Mouse (Mus musculus) adrenal gland, postnatal 4 days (tissue): Measurements from ENCODE around the gene Cdh13. TPM values are rescaled to one million over a fixed set of nuclear protein-coding genes. Genes with fewer than 3 reads are reported as not detected.
A peak's percentile ranks its signal among the peaks of the same experiment; 100 is the strongest.

ENCODE experiments used
- DNase-seq, 2 experiments: peaks; one replicate each; pipeline ENCODE4 v3.0.0; 2021 to 2022; ENCODE audit warnings: low spot score in 2 of 2, mixed read lengths in 2 of 2
- total RNA-seq, 2 experiments: library from RNA; stranded (reverse); gene quantifications; 2 replicates each; pipeline ENCODE4 v1.2.3; 2021

The Cdh13 gene
- total RNA-seq, 2 experiments from 2014 or later, result 9.0 to 11.0 TPM

- no peak for DNase-seq
These were observed 156.3 kb downstream of the Cdh13 start for GRCm38 (mm10) chr8:118439857-118440256.

DNA sequence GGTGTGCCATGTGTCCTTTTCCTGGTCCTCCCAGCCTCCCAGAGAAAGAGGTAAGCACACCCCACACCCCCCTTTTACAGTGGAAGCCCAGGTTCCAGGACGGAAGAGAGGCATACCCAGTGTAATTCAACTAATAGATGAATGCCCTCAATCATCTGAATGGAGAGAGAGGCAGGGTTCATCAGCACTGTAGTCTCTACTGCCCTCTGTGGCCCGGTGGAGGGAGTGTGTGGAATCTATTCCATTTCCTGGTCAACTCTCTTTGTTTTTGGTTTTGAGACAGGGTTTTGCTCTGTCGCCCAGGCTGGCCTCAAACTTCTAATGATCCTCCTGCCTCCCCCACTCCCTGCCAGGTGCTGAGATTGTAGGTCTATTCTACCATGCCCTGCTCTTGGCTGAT is 159.8 kb downstream of the Cdh13 start:
- DNase-seq, result no peak

DNA sequence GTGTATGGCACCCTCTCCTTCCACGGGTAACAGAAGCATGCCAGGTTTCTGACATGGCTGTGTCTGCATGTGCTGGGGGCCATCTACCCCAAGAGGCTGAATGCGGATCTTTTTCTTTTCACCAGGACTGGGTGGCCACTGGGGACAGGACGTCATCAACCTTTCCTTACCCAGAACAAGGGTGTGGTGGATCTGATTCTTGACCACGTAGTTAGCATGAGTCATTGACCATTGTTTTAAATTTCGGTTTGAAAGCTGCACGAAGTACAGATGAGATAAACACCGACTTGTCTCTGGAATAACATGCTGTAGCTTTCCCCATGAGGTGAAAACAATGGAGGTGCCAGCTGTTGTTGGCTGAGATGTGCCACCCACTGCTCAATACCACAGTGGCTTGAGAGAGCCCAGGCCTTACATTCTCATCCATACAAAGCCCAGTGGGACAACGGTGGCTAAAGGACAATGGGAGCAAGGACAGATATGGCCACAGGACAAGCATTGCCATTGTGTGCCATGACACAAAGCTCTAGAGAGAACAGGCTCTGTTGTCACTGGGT is 161.2 kb downstream of the Cdh13 start:
- no peak for DNase-seq

DNA sequence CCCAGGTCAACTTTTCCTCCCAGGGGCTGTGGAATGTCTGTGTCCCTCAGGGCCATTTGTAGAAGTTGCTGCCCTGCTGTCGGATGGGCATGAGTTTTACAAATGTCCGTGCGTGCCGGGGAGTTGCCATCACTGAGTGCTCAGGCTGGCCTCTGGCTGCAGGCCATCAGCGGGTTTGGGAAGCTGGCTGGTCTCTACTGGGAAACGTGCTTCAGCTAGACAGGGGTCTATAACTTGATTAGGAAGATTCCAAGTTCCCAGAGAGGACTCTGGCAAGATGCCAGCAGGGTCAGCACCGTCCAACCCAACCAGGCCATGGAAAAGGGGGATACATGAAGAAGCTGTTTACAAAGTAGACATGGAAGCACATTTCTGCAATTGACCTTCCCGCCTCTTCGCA is 163.0 kb downstream of the Cdh13 start:
- no peak for DNase-seq

DNA sequence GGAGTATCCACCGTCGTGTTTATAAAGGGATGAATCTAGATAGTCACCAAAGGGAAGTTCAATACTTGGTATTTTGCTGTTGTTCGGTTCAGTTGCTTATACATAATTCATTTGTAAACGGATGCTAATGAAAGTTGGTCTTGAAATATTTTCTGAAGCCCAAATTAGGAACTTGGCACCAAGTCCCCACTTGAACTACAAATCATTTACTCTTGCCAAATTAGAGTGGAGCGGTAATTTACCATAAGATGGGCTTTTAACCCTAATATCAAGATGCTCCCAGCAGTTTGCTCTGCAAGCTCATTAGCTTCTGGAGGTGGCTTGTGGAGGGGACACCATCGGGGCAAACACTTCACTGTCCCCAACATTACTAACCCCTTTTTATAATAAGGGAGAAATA is 164.5 kb downstream of the Cdh13 start:
- no peak for DNase-seq

GRCm38 (mm10) chr8:118452445-118453103 is 169.0 kb downstream of the Cdh13 start:
- no peak for DNase-seq

DNA sequence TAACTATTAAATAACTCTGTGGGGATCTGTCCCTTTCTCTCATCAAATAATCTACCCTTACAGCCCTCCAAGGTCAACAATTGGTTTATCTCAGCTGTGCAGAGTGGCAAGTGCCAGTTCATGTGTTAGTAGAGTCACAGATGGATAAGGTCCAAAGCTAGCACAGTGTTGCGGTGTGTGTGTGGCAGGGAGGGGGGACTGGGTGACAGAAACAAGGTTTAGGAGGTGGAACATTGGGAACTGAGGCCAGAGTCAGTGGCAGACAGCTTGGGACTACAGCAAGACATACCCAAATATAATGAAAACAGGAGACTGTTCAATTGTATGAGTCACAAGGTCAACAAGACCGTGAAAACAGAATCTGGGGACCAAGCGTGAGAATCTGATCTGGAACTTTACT is 171.7 kb downstream of the Cdh13 start:
- DNase-seq, result no peak

- no peak for DNase-seq
These were observed 181.9 kb downstream of the Cdh13 start for GRCm38 (mm10) chr8:118465330-118465948.

DNA sequence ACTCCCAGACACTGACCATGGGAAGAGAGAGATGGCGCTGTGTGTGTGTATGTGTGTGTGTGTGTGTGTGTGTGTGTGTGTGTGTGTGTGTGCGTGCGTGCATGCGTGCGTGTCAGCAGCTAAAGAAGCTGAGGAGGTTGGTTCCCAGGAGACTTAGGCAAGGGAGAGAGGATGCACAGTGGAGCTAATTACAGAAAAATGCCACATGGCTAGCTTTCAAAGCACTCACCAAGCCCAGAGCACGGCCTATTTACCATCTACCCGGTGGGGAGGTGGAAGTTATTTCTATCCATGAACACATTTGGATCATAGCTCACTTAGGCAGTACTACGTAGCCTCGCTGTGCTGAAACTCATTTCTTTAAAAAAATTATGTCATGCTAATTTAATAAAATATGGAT is 194.1 kb downstream of the Cdh13 start:
- no peak for DNase-seq

DNA sequence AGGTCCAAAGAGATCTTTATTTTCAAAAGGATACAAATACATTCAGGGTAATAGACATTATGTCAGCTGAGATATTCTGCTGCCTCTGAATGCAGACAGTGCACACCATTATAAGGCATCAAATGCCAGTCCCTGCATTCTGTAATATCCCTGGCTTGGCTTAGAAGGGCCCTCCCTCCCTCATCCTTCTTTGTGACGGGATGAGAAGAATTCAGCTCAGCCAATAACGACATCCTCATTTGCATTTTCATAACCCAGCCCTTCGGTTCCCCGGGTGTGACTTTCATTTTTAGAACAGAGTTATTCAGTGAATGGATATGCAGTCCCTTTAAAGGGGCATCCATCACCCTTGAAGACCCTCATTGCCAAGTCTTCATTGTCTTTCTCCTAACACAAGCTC is 205.2 kb downstream of the Cdh13 start:
- no peak for DNase-seq

DNA sequence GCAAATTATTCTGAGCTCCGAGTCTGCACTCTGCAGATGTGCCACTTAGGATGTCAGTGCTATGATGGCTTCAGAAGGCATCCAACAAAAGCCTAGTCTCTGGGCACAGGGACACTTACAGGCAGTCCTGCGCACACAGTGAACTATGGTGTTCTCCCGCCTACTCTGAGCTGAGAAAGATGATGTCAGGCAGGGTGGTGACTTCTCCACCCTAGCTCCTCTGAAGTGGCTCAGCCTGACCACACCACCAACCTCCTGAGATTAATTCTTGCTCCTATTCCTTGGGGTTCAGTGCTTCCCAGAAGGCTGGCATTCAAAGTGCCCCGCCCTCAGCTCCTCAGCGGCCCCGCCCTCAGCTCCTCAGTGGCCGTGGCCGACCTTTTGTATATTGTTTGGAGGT is 219.0 kb downstream of the Cdh13 start:
- DNase-seq, result no peak

DNA sequence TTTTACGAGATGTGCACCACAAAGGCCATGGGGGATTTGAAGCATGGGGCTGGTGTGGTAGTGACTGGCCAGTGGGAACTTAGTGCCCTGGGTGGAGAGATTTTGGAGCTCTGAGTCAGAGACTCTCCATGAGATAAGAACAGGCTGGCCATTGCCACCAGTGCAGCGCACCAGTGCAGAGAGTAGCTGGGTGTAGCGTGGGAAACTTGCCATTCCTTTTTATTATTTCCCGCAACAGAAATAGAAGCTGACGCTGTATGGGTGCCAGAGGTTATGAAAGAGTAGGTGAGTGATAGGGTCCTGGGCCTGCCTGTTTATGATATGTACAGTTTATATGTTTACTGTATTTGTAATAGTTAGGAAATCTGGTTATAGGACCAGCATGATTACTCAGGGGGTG is 225.9 kb downstream of the Cdh13 start:
- no peak for DNase-seq

- peak in 1 of 2 experiments; percentile 8 for DNase-seq
These were observed 229.7 kb downstream of the Cdh13 start for GRCm38 (mm10) chr8:118513259-118513658.

- no peak for DNase-seq
These were observed 232.1 kb downstream of the Cdh13 start for GRCm38 (mm10) chr8:118515616-118516015.

GRCm38 (mm10) chr8:118517071-118517470 is 233.5 kb downstream of the Cdh13 start:
- no peak for DNase-seq

DNA sequence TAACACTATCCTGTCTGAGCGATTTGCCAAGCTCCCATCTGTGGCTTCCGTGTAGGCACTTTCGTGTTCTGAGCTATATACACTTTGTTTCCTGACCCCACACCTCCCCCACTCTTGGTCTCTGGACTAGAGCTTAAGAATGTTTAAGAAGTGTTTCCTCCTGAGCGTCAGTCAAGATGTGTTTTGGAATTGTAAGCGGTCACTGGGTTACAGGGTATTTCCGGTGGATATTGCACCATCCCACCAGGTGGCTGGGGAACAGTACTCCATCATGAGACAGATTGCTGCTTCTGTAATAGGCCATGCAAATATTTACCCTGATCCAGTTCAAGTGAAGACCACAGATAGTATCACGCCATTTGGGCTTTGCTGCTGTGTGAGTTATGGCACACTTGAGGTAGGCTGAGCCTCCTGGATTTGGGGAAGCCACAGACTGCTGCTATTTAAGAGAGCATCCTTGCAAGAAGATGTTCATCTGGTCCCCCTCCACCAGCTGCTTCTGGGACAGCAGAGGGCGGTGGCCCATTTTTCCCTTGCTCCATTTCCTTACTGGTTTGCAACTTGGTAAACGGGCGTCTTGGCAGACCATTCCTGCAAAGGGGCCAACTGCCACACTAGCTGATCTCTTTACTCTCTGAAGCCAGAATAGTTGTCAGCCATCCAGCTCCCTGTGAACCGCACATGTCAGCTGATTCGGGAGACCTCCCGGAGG is 234.7 kb downstream of the Cdh13 start:
- DNase-seq, result no peak

- DNase-seq, result no peak
These were observed 235.2 kb downstream of the Cdh13 start for GRCm38 (mm10) chr8:118518742-118519102.

GRCm38 (mm10) chr8:118523922-118524321 is 240.4 kb downstream of the Cdh13 start:
- DNase-seq, result no peak

- DNase-seq, result no peak
These were observed 255.5 kb downstream of the Cdh13 start for GRCm38 (mm10) chr8:118538816-118539558.

- DNase-seq, result no peak
These were observed 256.0 kb downstream of the Cdh13 start for GRCm38 (mm10) chr8:118539559-118539819.

GRCm38 (mm10) chr8:118539941-118540340 is 256.4 kb downstream of the Cdh13 start:
- DNase-seq, result no peak

DNA sequence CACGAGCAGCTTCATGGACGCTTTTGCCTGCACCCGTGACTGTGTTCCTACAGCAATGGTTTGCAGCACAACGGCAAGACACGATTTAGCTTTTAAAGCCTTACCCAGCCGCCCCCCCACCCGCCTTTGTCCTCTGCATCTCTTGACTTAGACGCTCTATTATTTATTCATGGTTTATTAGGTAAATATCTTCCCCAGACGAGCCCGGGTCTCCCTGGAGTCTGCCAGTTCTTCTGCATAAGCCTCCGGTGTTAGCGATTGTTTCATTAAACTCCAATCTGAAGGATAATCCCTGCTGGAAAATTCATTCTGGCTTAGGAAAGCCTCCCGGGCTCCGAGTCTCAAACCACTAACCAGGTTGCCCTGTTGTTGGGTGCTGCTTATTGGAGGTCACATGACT is 268.9 kb downstream of the Cdh13 start:
- DNase-seq, result no peak
